Mouse (Mus musculus) hindbrain, embryonic 10.5 days (tissue): Measurements from ENCODE around the gene Pgap2. TPM values are rescaled to one million over a fixed set of nuclear protein-coding genes. Genes with fewer than 3 reads are reported as not detected.
A peak's percentile ranks its signal among the peaks of the same experiment; 100 is the strongest.
"Not testable (repeated sequence)": the region's sequence is repeated elsewhere in the genome, so short reads cannot be mapped to it uniquely, and the experiment has no call there.

Source experiments
- DNase-seq: peaks from one replicate; pipeline ENCODE4 v3.0.0-alpha.2; 2017; ENCODE audit warnings: low spot score
- H3K27ac ChIP-seq: fragments of 300-500 bp; sonication (generic); 2 replicates; pipeline ENCODE4 v1.5.1; 2016; ENCODE audit warnings: mild to moderate bottlenecking, moderate library complexity
- H3K27me3 ChIP-seq: fragments of 300-500 bp; sonication (generic); 2 replicates; pipeline ENCODE4 v1.6.1; 2016; ENCODE audit warnings: mild to moderate bottlenecking; ENCODE audit not compliant: poor library complexity, insufficient read depth, severe bottlenecking
- H3K36me3 ChIP-seq: fragments of 300-500 bp; sonication (generic); 2 replicates; pipeline ENCODE4 v1.6.1; 2016; ENCODE audit warnings: mild to moderate bottlenecking, moderate library complexity
- H3K4me1 ChIP-seq: fragments of 300-500 bp; sonication (generic); replicated peaks from 2 replicates; pipeline ENCODE4 v1.6.1; 2016; ENCODE audit warnings: mild to moderate bottlenecking
- H3K4me3 ChIP-seq: fragments of 300-500 bp; sonication (generic); 2 replicates; pipeline ENCODE4 v1.5.1; 2016; ENCODE audit warnings: mild to moderate bottlenecking, moderate library complexity
- H3K9me3 ChIP-seq: fragments of 300-500 bp; sonication (generic); 2 replicates; pipeline ENCODE4 v1.6.1; 2016; ENCODE audit warnings: mild to moderate bottlenecking, moderate library complexity
- WGBS: fragments of 180-500 bp; shearing (Covaris S2); methylation state at CpG from one replicate; pipeline ENCODE4 v1.1.7; 2016; 5-methylcytosine and 5-hydroxymethylcytosine counted together
- polyA plus RNA-seq: library from polyadenylated mRNA; unstranded; fragments of >200 nt; fragmentation: Nextera tagmentation; extraction: Ambion mirVana; gene quantifications from 2 replicates; pipeline ENCODE4 v1.2.1, GENCODE M21; 2016

The Pgap2 gene
- polyA plus RNA-seq, 1 experiment from 2014 or later, result 44.2 TPM

DNA sequence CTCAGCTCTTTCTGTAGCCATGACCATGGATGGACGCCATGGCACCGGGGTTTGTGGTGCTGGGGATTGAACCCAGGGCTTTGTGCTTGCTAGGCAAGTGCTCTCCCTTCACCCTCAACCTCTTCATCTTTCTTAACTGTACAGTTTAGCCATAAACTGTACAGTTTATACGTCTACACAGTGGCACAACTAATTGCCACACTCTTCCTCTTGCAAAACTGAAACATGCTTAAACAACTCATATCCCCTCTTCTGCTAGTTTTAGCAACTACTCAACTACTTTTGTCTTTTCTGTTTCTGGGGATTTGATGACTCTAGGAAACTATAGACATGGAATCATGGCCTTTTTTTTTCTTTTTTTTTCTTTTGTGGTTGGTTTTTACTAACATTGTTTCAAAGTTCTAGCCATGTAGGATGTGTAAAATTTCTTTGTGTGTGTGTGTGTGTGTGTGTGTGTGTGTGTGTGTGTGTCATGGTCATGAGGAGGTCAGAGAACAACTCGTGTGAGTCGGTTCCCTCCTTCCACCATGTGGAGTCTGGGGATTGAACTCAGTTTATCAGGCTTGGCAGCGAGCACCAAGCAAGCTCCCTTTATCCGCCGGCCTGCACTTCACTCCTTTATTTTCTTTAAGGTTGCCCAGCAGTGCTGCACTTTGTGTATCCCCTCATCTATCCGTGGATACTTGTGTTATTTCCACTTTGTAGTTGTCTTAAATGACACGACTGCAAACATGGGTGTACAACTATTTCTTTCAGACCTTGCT lies 49.9 kb downstream of the Pgap2 start:
- WGBS, result 85% methylated on average over 10 of the region's 10 CpGs
- Histone ChIP-seq H3K4me3 (no peak overlapping the region), H3K27me3 (no peaks in the 10 kb centered on the region), H3K9me3 (no peaks in the 10 kb centered on the region), H3K36me3 (no peaks in the 10 kb centered on the region), H3K4me1 (no peaks in the 10 kb centered on the region), H3K27ac (no peak overlapping the region)
- DNase-seq, result no peak

- H3K27ac ChIP-seq, result no peak overlapping the region
- no peaks in the 10 kb centered on the region for H3K36me3 ChIP-seq
- WGBS, result 77% methylated on average over 1 of the region's 1 CpGs
- H3K27me3 ChIP-seq, result no peaks in the 10 kb centered on the region
- H3K4me3 ChIP-seq, result no peak overlapping the region
- no peaks in the 10 kb centered on the region for H3K9me3 ChIP-seq
- DNase-seq, result no peak
- H3K4me1 ChIP-seq, result no peaks in the 10 kb centered on the region
Measured at GRCm38 (mm10) chr7:102260518-102260917, 50.5 kb downstream of the Pgap2 start.

- Histone ChIP-seq H3K27ac (no peak overlapping the region), H3K36me3 (no peaks in the 10 kb centered on the region), H3K4me1 (peaks cover 10% of the 10 kb centered on the region), H3K4me3 (no peak overlapping the region), H3K9me3 (no peaks in the 10 kb centered on the region), H3K27me3 (peaks cover 2% of the 10 kb centered on the region; the same call in 1 of the 2 replicates)
- WGBS, result 84% methylated on average over 2 of the region's 2 CpGs
- no peak for DNase-seq
Measured at GRCm38 (mm10) chr7:102263020-102263419, 53.0 kb downstream of the Pgap2 start.

- Histone ChIP-seq H3K27me3 (peaks cover 19% of the 10 kb centered on the region), H3K4me1 (peaks cover 18% of the 10 kb centered on the region)
- H3K27ac ChIP-seq, H3K9me3 ChIP-seq, H3K36me3 ChIP-seq, H3K4me3 ChIP-seq, DNase-seq: not testable (repeated sequence)
- 93% methylated on average over 10 of the region's 10 CpGs for WGBS
Measured at GRCm38 (mm10) chr7:102266021-102266400, 56.0 kb downstream of the Pgap2 start.

GRCm38 (mm10) chr7:102266401-102267042 lies 56.5 kb downstream of the Pgap2 start:
- H3K27ac ChIP-seq, result no peak overlapping the region
- no peaks in the 10 kb centered on the region for H3K36me3 ChIP-seq
- 52% methylated on average over 14 of the region's 14 CpGs for WGBS
- no peak for DNase-seq
- H3K4me1 ChIP-seq, result peaks cover 18% of the 10 kb centered on the region
- no peaks in the 10 kb centered on the region for H3K9me3 ChIP-seq
- peaks cover 19% of the 10 kb centered on the region for H3K27me3 ChIP-seq
- peak overlapping the region; percentile 90; the same call in 1 of the 2 replicates for H3K4me3 ChIP-seq

GRCm38 (mm10) chr7:102267113-102267579 lies 57.1 kb downstream of the Pgap2 start:
- peak overlapping the region; percentile 85 for H3K27ac ChIP-seq
- peak overlapping the region; percentile 90 for H3K4me3 ChIP-seq
- H3K4me1 ChIP-seq, result peaks cover 18% of the 10 kb centered on the region
- peaks cover 19% of the 10 kb centered on the region for H3K27me3 ChIP-seq
- DNase-seq, result peak; percentile 95
- under 1% methylated on average over 34 of the region's 34 CpGs for WGBS
- H3K36me3 ChIP-seq, result no peaks in the 10 kb centered on the region
- no peaks in the 10 kb centered on the region for H3K9me3 ChIP-seq

GRCm38 (mm10) chr7:102267601-102268394 lies 57.8 kb downstream of the Pgap2 start, which contains the start of gene Stim1:
TSS of gene Stim1 (plus strand) at chr7:102267806.
- Histone ChIP-seq H3K4me3 (peak within 1 kb of the TSS; percentile 90), H3K36me3 (no peaks in the 10 kb centered on the region), H3K4me1 (peaks cover 18% of the 10 kb centered on the region), H3K27me3 (peaks cover 19% of the 10 kb centered on the region), H3K9me3 (no peaks in the 10 kb centered on the region), H3K27ac (peak within 1 kb of the TSS; percentile 85)
- peak; percentile 68 for DNase-seq
- under 1% methylated on average over 69 of the region's 73 CpGs for WGBS

DNA sequence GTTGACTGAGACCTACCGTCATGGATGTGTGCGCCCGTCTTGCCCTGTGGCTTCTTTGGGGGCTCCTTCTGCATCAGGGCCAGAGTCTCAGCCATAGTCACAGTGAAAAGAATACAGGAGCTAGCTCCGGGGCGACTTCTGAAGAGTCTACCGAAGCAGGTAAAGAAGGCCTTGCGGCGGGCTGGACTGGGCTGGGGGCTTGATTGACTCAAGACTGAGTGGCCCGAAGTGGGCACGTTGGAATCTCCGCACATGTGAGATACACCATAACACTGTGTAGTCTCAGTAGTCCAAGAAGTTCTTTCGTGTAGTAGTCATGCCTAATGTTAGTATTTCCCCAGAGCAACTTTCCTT lies 58.4 kb downstream of the Pgap2 start:
- Histone ChIP-seq H3K9me3 (no peaks in the 10 kb centered on the region), H3K27ac (no peak overlapping the region), H3K27me3 (peaks cover 19% of the 10 kb centered on the region), H3K4me1 (peaks cover 18% of the 10 kb centered on the region), H3K4me3 (peak overlapping the region; percentile 90), H3K36me3 (no peaks in the 10 kb centered on the region)
- DNase-seq, result no peak
- 6% methylated on average over 12 of the region's 12 CpGs for WGBS

GRCm38 (mm10) chr7:102272422-102272948 lies 62.5 kb downstream of the Pgap2 start:
- Histone ChIP-seq H3K27me3 (peaks cover 19% of the 10 kb centered on the region), H3K4me1 (peaks cover 12% of the 10 kb centered on the region), H3K36me3 (no peaks in the 10 kb centered on the region), H3K9me3 (no peaks in the 10 kb centered on the region), H3K4me3 (no peak overlapping the region), H3K27ac (no peak overlapping the region)
- WGBS, result 87% methylated on average over 3 of the region's 3 CpGs
- no peak for DNase-seq

DNA sequence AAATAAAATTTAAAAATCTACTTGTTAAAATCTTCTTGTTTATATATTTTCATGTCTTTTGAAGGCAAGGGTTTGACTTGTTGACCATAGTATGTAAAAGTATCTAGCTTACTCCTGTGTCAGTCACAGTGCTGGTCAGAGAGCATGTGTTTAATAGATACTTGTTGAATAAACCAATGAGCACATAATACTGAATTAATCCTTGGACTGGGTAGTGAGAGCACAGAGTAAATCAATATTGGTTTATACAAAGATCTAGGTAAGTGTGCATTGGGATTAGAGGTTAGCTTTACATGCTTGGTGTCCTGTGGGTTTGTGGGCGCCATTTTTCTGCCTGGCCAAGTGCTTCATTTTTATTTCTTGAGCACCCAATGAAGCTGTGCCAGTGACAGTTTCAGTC lies 71.4 kb downstream of the Pgap2 start:
- Histone ChIP-seq H3K4me3 (no peak overlapping the region), H3K27ac (no peak overlapping the region), H3K4me1 (no peaks in the 10 kb centered on the region), H3K27me3 (no peaks in the 10 kb centered on the region), H3K9me3 (no peaks in the 10 kb centered on the region), H3K36me3 (no peaks in the 10 kb centered on the region)
- no peak for DNase-seq
- 98% methylated on average over 1 of the region's 1 CpGs for WGBS

DNA sequence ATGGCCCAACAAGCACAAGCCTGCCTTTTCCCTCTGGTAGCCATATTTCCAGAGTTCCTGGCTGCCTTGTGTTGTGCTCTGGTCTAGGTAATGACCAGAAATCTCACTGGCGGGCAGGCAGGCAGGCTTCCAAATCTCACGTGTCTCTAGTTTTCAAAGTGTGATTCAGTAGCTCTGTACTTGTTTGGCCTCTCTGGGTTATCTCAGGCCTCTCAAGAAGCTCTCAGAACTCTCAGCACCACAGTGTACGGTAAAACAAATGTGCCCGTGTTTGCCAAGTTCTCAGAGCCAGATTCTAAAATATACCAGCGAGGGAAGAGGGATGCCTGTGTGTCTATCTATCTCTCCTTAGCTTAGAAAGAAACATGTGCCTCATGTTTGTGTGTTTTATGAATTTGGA lies 72.3 kb downstream of the Pgap2 start:
- 87% methylated on average over 5 of the region's 5 CpGs for WGBS
- H3K4me3 ChIP-seq, result no peak overlapping the region
- no peaks in the 10 kb centered on the region for H3K36me3 ChIP-seq
- H3K27me3 ChIP-seq, result no peaks in the 10 kb centered on the region
- DNase-seq, result no peak
- no peaks in the 10 kb centered on the region for H3K9me3 ChIP-seq
- H3K4me1 ChIP-seq, result no peaks in the 10 kb centered on the region
- no peak overlapping the region for H3K27ac ChIP-seq
